Mouse (Mus musculus) cerebellum, adult 8-10 months (tissue): ENCODE data around the gene Itsn1.

Source experiments
- DNase-seq: peaks from one replicate; pipeline ENCODE4 v3.0.0; 2022

Gene Itsn1

DNA sequence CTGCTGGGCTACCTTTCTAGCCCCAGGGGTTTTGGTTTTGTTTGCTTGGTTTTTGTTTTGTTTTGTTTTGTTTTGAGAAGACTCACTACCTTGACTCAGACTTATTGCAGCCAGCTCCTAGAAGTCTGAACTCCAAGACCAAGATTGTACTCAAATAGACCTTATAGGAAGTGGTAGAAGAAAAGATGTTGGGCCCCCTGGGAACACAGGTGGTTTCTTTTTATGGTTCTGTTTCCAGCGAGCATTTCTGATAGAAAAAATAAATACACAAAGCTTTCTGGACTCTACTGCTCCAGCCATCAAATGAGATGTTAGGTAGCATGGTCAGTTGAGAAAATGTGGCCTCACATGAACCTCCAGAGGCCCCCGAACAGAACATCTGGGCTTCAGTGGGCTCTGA lies 150.0 kb downstream of the Itsn1 start:
- no peak for DNase-seq

DNA sequence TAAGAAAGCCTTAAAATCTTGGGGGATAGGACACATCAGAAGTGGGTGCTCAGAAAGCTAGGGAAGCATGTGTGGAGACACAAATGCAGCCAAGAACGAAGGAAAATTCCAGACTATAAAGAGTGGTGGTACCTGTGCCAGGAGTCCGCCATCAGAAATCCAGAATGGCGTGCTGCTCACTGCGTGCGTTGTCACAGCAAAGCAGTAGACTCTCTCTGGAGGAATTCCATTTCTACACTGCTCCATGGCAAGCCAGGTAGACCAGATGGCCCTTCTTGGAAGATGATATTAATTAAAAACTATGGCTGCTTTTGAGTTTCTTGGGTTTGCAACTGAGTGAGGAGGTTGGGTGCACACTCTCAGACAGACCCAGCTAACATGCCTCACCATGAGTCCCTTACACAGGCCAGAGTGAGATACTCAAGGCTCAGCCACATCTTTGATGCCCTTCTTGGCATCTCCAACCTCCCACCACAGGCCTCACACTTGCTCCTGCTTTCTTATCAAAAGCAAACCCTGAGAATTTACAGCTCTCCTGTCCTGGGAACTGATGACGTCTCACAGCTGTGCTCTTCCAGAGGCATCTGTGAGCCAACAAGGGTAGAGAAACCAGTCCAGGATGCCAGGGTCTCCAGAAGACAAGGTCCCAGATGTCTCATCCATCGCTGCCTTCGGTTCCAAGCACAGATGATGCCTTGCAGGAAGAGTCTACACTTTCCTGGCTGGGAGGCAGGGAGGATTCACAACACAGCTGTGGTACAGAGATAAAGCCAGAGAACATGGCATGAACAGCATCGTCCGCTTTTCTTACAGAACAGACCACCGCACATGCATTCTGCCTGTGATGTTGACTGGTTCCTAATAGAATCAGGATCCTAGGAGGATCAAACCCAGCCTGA lies 152.0 kb downstream of the Itsn1 start:
- DNase-seq, result no peak

DNA sequence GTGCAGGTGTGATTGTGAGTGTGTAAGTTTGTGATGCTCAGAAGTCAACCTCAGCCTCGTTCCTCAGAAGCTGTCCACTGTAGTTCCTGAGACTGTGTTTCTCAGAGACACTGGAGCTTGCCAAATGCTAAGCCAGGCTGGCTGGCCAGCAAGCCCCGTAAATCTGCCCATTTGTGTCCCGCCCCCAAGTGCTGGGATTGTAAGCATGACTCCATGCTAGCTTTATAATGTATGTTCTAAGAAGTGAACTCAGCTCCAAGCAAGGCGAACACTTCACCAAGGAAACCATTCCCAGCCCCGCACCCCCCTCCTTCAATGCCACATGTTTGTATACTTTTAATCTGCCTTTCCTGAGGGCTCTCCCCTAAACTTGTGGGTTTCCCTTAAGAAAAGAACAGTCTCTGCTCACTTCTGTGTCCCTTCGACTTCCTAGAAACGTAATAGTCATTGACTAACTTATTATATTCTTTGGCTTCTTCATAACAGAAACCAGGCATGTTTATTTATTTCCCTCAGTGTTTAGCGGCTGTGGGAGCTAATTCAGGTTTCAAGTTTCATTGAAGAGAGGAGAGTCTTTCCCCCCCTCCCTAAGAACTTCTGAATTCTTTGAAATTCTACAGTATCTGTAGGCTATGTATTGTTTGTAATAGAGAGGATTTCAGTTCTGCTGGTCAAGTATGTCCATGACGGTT lies 153.2 kb downstream of the Itsn1 start:
- DNase-seq, result no peak

- peak; percentile 67 for DNase-seq
Measured at GRCm38 (mm10) chr16:91883636-91884035, 154.6 kb downstream of the Itsn1 start.

- DNase-seq, result peak; percentile 53
Measured at GRCm38 (mm10) chr16:91884196-91884595, 155.1 kb downstream of the Itsn1 start.

DNA sequence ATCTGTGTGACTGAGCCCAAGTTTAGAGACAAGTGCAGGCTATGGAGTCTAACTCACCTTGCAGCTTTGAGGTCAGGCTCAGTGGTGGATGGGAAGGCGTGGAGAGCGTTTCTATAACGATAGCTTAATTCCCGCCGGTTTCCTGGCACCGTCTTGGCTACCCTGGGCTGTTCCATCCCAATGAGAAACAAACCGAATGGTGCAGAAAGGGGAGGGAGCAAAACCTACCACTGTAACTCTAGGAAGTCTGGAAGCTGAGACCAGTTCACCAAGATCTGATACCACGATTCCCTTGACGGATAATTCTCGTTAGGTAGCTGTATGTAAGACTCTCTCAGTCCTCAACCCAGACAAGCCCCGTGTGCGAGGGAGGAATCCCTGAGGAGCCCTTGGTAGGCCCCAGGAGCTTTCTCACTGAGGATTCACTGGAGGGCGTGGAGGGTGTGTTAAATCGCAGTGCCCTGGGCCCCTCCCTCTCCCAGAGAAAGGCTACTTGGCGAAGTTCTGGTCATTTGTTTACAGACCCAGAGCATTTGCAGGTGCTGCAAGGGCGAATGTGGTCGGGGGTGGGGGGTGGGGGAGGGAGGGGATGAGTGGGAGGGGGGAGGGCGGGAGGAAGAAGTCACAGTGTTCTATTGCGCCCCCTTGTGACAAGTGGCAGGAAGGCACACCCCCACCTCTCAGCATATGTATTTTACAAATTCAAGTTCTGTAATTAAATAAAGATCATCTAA lies 156.5 kb downstream of the Itsn1 start:
- no peak for DNase-seq

DNA sequence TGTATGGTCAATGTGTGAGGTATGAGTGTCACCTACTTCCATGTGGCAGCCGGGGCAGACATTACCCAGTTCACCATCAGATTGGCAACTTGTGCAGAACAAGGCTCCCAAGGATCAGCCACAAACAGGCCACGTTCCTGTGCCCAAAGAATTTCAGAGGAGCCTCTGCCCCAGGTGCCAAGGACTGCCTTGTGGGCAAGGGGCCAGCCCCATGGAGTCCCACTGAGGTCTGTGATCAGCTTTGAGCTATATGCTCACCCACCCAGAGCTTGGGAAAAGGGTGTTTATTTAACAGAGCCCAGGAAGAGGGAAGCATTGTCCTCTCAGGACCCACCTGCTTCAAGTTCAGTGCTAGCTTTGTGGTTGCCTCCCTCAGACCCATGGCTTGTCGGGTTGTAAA lies 159.3 kb downstream of the Itsn1 start:
- no peak for DNase-seq

DNA sequence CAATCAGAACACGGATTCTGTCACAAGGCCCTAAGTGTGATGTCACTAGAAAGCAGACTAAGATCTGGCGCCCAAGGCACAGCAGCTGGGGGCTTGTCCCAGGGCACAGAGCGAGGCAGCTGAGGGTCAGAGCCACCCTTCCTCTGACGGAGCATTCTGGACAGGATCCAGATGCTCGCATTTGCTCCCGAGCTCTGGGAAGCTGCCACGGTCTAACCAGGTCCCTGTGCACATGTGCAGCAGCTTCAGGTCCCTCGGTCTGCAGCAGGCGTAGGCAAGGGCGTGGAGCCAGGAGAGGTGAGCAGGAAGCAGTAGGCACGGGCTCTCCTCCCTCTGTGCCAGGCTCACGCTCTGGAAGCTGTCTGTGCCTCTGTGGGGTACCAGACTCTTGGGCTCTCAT lies 160.8 kb downstream of the Itsn1 start:
- DNase-seq, result no peak

GRCm38 (mm10) chr16:91891218-91891617 lies 162.1 kb downstream of the Itsn1 start:
- no peak for DNase-seq

DNA sequence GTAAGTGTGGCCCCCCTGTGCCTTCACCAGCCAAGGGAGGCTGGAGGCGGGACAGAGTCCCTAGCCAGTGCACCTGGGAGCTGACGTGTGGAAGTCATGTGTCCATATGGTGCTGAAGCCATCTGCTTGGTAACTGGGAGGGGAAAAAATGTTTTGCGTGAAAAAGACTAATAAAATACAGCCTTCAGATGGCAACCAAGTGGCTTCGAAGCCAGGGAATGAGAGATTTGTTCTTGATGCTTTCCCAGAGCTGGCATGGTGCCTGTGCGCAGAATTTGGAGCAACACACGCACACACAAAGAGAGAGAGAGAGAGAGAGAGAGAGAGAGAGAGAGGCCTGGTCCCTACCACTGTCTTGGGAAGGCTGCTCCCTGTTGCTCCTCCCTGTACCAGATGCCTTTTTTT lies 167.3 kb downstream of the Itsn1 start:
- peak; percentile 67 for DNase-seq

DNA sequence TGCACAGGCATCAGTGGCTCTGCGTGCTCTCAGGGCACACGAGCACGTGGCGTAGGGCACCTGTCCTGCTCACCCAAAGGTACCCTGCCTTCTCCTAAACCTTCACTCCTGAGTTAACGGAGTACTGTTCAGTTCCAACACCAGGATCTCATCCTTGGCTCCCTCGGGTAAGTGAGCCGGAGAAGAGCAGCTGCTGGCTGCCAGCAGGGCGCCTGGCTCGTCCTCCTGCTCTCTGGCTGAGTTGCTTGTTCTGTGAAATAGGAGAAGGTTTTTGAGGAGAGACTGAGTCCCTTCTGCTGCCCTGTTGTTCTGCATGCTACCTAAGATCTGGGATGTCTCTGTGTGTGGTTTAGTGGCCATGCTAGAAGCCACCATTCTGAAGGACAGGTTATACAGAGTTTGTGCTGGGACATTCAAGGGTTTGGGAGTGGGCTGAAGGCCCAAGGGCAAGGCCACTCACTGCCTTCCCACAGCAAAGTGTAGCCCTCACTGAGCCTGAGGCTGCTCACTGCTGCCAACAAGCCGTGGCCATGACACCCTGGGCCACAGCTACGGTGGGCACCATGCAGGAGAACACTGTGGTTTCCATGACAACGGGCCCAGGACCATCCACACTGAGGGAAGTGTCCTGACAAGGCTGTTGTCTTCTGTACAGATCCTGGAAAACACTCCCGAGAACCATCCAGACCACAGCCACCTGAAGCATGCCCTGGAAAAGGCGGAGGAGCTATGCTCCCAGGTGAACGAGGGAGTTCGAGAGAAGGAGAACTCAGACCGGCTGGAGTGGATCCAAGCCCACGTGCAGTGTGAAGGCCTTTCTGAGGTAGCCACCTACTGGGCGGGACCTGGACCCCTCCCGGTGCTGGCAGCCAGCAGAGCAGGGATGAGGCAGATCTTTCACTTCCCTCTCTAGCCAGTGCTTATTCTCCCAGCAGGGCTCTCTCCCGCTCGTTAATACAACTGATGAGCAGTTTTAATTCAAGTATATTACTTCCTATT lies 170.1 kb downstream of the Itsn1 start:
- peak; percentile 65 for DNase-seq

- DNase-seq, result no peak
Measured at GRCm38 (mm10) chr16:91900274-91900673, 171.2 kb downstream of the Itsn1 start.

GRCm38 (mm10) chr16:91903801-91904506 lies 174.9 kb downstream of the Itsn1 start:
- DNase-seq, result no peak

- no peak for DNase-seq
Measured at GRCm38 (mm10) chr16:91905127-91905860, 176.2 kb downstream of the Itsn1 start.

DNA sequence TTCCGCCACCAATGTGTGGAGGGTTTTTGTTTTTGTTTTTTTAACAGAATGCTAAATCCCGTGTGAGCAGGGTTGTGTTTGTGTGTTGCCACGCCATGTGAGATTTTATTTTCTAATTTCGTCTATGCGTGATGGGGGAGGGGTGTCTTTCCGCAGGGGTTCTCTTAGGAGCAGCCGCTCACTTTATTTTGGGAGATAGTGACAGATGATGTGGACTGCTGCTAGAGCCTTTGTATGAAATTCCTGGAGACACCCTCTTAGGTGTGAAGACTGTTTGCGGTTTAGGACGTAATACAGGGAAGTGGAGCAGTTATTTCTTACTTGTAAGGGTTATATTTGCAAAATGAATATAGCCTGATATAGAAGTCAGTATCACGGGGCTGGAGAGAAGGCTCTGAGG lies 176.9 kb downstream of the Itsn1 start:
- no peak for DNase-seq

DNA sequence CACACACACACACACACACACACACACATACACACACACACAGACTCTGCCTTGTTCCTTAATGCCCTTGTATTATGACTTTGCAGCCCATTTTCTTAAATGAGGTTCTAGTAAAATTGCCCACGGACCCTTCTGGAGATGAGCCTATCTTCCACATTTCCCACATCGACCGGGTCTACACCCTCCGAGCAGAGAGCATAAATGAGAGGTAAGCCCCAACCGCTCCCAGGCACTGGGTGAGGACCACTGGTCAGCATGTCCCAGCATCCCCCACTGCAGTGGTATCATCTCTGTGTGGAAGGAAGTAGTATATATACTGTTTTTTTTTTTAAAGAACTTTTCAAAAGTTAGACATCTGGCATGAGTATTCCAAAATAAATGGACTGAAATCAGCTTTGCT lies 177.6 kb downstream of the Itsn1 start:
- no peak for DNase-seq

DNA sequence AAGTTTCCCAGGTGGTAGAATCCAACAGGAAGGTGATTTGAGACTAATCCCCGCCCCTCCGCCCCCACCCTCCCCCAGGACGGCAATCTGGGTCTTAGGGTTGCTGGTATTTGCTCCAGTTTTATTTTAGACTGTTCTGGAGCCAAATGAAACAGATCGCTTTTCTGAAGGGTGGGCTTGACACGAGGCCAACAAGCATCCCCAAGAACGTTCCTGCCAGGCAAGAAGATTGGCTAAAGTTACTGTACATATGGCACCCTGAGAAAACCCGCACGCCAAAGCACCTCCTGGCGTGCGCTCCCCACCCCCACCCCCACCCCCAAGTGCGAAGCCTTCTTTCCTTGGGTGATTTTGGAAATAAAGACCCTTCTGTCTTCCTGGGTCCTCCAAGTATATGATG lies 178.1 kb downstream of the Itsn1 start:
- DNase-seq, result no peak

GRCm38 (mm10) chr16:91909569-91910335 lies 180.7 kb downstream of the Itsn1 start:
- DNase-seq, result no peak

DNA sequence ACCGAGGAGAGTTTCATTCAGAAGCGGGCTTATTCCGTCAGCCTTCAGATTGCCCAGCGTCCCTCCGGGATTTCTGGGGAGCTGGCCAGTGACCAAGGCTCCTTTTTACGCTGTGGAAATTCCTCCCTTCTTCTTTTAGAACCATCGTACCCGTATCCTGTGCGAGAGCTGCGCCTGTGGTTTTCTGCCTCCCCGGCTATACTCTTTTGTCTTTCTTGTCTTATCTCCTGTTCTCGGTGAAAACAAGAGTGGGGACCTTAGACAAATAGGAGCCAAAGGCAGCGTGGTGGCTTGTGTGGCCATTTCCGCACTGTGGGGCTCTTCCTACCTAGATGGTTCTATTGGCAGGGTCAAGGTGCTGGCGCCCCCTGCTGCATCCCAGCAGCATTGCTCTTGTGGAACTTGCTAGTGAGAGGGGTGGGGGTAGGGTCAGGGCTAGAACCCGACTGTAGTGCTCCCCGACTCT lies 188.6 kb downstream of the Itsn1 start:
- DNase-seq, result peak; percentile 88

DNA sequence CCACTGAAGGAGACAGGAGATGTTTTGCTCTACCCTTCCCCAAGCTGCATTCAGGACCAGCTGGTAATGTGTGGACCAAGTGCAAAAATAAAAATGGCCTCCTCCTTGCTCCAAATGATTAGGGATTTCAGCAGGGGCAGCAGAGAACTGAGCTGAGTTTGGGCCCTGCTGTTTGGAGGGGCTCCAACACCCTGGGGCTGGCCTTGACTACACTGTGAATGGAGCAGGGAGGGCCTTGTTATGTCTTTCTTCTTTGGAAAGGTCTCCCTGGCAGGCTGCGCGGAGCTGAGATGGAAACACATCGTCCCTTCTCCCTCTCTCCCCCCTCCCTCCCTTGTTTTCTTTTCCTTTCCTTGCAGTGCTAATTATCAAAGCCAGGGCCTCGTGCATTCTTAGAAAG lies 189.4 kb downstream of the Itsn1 start:
- no peak for DNase-seq
